Mouse (Mus musculus): ENCODE measurements around the gene Ddb2. TPM values are rescaled to one million over a fixed set of nuclear protein-coding genes. Genes with fewer than 3 reads are reported as not detected.

The Ddb2 gene
- polyA plus RNA-seq (2015; fragmentation: Nextera tagmentation; extraction: Ambion mirVana), result 16.2 and 20.6 TPM in 2 replicates

DNA sequence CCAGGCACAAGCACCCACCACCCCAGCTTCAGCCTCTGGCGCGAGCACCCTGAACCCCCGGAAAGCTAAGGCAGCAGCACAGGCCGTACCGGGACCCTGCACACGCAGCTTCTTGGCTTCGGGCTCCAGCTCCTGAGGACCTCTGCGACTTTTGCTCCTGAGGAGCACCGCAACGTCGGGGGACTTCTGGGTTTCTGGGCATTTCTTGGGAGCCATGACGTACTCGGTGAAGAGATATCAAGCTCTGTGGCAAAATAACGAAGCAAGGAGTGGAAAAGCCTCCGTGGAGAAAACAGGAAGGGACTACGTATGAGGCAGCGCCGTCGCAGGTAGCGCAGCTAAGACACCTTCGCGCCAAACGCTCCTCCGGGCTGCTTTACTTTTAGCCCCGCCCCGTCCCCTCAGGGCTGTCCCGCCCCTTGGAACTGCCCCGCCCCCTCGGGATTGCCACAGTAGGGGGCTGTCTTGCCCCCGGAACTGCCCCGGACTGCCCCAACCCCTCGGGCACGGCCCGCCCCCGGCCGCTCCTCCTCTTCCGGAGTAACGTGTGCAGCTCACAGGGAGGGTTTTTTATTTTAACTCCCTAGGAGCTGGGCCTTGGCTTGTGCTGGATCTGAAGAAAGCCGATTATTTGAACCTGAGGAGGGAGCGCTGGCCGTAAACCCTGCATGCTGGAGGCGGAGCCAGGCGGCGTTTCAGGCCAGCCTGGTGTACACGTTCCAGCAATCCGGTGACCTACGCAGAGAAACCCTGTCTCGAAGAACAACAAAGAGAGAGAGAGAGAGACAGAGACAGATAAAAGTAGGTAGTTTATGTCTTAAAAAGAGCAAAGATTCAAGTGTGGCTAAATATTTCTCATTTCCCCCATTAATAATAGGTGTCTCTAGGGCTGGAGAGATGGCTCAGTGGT is at the start of gene Ddb2:
Gene Ddb2, minus strand, starts transcription at position 382 of the 910 bp plus-strand sequence.
- H3K27ac ChIP-seq (ENCODE audit: low read length), result peak within 1 kb of the TSS; percentile 97
- H3K9ac ChIP-seq (replicated peaks; ENCODE audit: low read length), result peak within 1 kb of the TSS; percentile 76

DNA sequence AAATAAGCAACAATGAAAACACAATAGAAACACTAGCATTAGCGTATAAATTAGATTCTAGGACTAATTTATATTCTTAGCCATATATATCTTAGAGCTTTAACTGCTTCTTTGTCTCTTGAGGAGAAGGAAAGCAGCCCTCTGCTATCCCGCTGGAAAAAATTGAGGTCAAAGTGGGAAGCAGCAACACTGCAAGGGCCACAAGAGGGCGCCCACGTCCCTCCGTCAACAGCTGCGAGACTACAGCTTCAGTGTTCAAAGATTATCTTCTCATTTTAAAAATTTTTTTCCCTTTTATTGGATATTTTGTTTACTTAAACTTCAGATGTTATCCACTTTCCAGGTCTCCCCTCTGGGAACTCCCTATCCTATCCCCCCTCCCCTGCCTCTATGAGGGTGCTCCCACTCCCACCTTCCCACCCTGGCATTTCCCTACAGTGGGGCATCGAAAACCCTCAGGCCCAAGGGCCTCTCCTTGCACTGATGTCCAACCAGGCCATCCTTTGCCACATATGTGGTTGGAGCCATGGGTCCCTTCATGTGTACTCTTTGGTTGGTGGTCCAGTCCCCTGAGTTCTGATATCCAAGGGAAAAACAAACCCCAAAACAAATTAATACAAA is 49.2 kb upstream of the Ddb2 start:
- ATAC-seq (ENCODE audit: low FRiP score, low TSS enrichment), result no peak
- Histone ChIP-seq H3K9ac (replicated peaks; ENCODE audit: low read length) (no peak overlapping the region), H3K4me1 (ENCODE audit: insufficient read depth, low read length) (peaks cover 5% of the 10 kb centered on the region; the same call in 1 of the 2 replicates), H3K4me3 (ENCODE audit: low read length) (no peak overlapping the region), H3K27me3 (ENCODE audit: insufficient read depth, low read length) (no peaks in the 10 kb centered on the region), H3K36me3 (ENCODE audit: insufficient read depth, low read length) (no peaks in the 10 kb centered on the region), H3K4me2 (replicated peaks; ENCODE audit: low read depth, low read length) (no peak overlapping the region), H3K27ac (ENCODE audit: low read length) (no peak overlapping the region), H3K9me3 (ENCODE audit: low read length) (no peaks in the 10 kb centered on the region)
- 15% methylated on average over 7 of the region's 7 CpGs for WGBS

More for the DNA sequence above, at the start of gene Ddb2:
- ATAC-seq (ENCODE audit: low FRiP score, low TSS enrichment), result peak; percentile 99
- no peaks in the 10 kb centered on the region for H3K9me3 ChIP-seq (ENCODE audit: low read length)
- no peaks in the 10 kb centered on the region for H3K36me3 ChIP-seq (ENCODE audit: insufficient read depth, low read length)
- H3K4me1 ChIP-seq (ENCODE audit: insufficient read depth, low read length), result peaks cover 4% of the 10 kb centered on the region; the same call in 1 of the 2 replicates
- H3K4me2 ChIP-seq (replicated peaks; ENCODE audit: low read depth, low read length), result peak within 1 kb of the TSS; percentile 91
- H3K4me3 ChIP-seq (ENCODE audit: low read length), result peak within 1 kb of the TSS; percentile 52
- H3K27me3 ChIP-seq (ENCODE audit: insufficient read depth, low read length), result no peaks in the 10 kb centered on the region
- under 1% methylated on average over 48 of the region's 48 CpGs for WGBS

DNA sequence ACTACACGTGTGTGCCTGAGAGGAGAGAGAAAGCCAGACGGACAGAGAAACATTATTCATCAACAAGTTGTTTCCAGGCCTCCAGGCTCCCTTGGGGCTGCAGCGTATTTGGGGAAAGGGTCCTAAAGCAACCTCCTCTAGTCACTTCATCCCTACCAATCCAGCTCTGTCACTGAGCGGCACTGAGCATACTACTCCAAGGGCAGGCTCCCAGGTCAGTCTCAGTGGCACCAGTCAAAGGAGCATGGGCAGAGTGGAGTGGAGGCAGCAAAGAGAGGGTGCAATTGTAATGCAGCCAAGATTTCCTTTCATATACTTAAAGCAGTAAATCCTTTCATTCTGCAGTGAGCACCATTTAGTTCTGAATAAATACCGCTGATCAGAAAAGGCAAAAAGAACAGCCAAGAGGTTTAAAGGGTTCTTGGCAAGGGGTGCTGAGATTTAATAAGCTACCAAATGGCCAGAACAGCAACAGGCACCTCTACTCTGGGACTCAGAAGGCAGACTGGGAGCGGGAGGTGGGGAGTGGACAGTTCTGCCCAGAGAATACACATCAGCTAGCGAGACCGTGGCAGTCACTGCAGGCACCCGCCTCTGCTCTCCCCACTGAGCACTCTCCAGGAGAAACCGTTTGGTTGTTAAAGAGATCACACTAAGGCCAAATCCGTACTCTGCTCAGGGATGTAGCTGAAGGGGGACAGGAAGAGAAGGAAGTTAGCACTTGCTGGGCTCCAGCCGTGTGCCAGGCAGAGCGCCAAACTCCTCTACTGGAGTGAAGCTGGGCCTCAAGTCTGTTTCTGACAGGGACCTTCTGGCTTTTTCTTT is 47.8 kb upstream of the Ddb2 start:
- Histone ChIP-seq H3K9ac (replicated peaks; ENCODE audit: low read length) (no peak overlapping the region), H3K4me3 (ENCODE audit: low read length) (no peak overlapping the region), H3K27me3 (ENCODE audit: insufficient read depth, low read length) (no peaks in the 10 kb centered on the region), H3K36me3 (ENCODE audit: insufficient read depth, low read length) (no peaks in the 10 kb centered on the region), H3K4me2 (replicated peaks; ENCODE audit: low read depth, low read length) (no peak overlapping the region), H3K27ac (ENCODE audit: low read length) (no peak overlapping the region), H3K9me3 (ENCODE audit: low read length) (no peaks in the 10 kb centered on the region), H3K4me1 (ENCODE audit: insufficient read depth, low read length) (peaks cover 5% of the 10 kb centered on the region; the same call in 1 of the 2 replicates)
- ATAC-seq (ENCODE audit: low FRiP score, low TSS enrichment), result no peak
- WGBS, result 59% methylated on average over 13 of the region's 13 CpGs

DNA sequence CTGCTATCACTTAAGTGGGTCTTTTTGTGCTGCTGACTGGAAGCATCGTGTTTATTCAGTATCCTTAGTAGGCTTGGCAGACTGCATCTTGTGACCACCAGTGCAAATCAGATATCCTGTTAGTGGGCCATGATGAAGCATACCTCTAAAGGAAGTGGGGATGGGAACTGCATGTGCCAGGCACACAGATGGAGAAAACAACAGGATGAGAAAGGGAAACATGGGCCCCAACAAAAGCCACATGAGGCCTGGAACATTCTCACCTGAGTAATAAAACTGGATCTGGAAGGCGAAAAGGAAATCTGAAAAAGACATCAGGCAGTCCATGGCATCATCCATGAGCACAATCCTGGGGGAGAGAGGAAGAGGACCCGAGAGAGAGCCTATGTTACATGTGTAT is 47.2 kb upstream of the Ddb2 start:
- H3K27ac ChIP-seq (ENCODE audit: low read length), result no peak overlapping the region
- 75% methylated on average over 3 of the region's 3 CpGs for WGBS

DNA sequence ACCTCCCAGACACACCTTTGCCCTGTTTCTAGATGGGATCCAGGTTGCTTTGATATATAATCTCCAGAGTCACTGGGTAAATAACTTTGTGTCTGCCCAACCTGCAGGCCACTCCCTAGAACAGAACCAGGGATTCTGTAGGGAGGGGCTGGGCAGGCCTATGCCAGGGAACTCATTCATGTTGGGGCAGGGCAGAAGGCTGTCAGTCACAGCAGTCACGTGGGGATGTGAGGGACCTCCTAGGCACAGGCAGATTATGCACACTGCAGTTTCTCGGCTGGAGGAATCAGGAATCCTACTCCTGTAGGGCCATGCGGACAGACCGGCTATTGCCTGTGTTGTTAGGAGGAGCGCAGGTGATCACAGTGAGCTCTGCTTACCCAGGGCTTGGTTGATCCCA is 44.6 kb upstream of the Ddb2 start:
- Histone ChIP-seq H3K27me3 (ENCODE audit: insufficient read depth, low read length) (no peaks in the 10 kb centered on the region), H3K4me1 (ENCODE audit: insufficient read depth, low read length) (peaks cover 5% of the 10 kb centered on the region; the same call in 1 of the 2 replicates), H3K4me3 (ENCODE audit: low read length) (no peak overlapping the region), H3K9me3 (ENCODE audit: low read length) (no peaks in the 10 kb centered on the region), H3K4me2 (replicated peaks; ENCODE audit: low read depth, low read length) (no peak overlapping the region), H3K9ac (replicated peaks; ENCODE audit: low read length) (no peak overlapping the region; the same call in 1 of the 2 replicates), H3K36me3 (ENCODE audit: insufficient read depth, low read length) (peaks cover 12% of the 10 kb centered on the region; the same call in 1 of the 2 replicates), H3K27ac (ENCODE audit: low read length) (no peak overlapping the region)
- peak; percentile 55 for ATAC-seq (ENCODE audit: low FRiP score, low TSS enrichment)
- 42% methylated on average over 5 of the region's 5 CpGs for WGBS

More for the DNA sequence above, 47.2 kb upstream of the Ddb2 start:
- Histone ChIP-seq H3K4me2 (replicated peaks; ENCODE audit: low read depth, low read length) (no peak overlapping the region), H3K4me1 (ENCODE audit: insufficient read depth, low read length) (peaks cover 5% of the 10 kb centered on the region; the same call in 1 of the 2 replicates), H3K4me3 (ENCODE audit: low read length) (no peak overlapping the region), H3K9me3 (ENCODE audit: low read length) (no peaks in the 10 kb centered on the region), H3K27me3 (ENCODE audit: insufficient read depth, low read length) (no peaks in the 10 kb centered on the region), H3K9ac (replicated peaks; ENCODE audit: low read length) (no peak overlapping the region), H3K36me3 (ENCODE audit: insufficient read depth, low read length) (no peaks in the 10 kb centered on the region)
- ATAC-seq (ENCODE audit: low FRiP score, low TSS enrichment), result no peak

DNA sequence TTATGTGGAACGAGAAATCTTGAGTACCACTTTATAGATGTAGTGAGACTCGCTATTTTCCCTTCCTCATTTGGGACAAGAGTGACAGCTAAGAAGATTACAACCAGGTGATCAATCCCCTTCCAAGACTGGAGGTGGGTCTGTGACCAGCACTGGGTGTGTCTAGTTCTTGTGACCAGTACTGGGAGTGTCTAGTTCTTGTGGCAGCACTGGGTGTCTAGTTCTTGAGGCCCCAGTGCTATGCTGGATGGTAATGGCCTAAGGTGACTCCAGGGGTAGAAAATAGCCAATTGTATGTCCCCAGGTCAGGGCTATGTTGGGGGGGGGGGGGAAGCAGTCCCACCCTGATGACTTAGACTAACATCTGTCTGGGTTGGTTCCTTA is 42.6 kb upstream of the Ddb2 start:
- peaks cover 5% of the 10 kb centered on the region; the same call in 1 of the 2 replicates for H3K4me1 ChIP-seq (ENCODE audit: insufficient read depth, low read length)
- no peak overlapping the region for H3K27ac ChIP-seq (ENCODE audit: low read length)
- H3K4me3 ChIP-seq (ENCODE audit: low read length), result no peak overlapping the region
- H3K9ac ChIP-seq (replicated peaks; ENCODE audit: low read length), result no peak overlapping the region
- no peaks in the 10 kb centered on the region for H3K27me3 ChIP-seq (ENCODE audit: insufficient read depth, low read length)
- no peaks in the 10 kb centered on the region for H3K9me3 ChIP-seq (ENCODE audit: low read length)
- H3K4me2 ChIP-seq (replicated peaks; ENCODE audit: low read depth, low read length), result no peak overlapping the region
- 0 out of 2 replicates have a peak, but pooled peaks have one; percentile 20 for ATAC-seq (ENCODE audit: low FRiP score, low TSS enrichment)
- peaks cover 27% of the 10 kb centered on the region for H3K36me3 ChIP-seq (ENCODE audit: insufficient read depth, low read length)
- WGBS, result 72% methylated on average over 2 of the region's 2 CpGs

DNA sequence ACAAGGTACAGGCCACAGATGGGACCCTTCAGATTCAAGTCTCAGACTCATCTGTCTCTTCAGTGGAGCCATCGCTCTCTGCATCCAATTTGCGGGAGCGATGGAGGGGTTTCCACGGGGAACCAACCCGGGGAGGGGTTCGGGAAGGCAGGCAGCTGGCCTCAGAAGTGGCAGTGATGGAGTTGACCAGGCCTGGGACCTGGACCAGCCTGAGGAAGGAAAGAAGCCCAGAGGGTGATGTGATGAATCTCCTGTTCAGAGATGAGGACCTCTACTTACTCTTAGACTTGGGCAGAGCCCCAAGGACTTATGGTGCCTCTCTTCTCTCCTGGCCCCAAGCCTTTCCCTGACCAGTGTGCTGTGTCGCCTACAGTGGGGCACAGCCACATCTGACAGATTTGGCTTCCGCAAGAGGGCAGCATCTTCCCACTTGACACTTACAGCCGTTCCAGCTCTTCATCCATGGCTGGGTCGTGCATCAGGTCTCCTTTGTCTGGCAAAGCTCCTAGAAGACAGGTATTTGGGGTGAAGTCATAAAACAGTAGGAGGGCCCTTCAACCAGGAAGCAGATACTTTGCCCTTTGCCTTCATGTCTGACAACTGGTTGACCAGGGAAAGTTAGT is 42.1 kb upstream of the Ddb2 start:
- no peak overlapping the region for H3K4me3 ChIP-seq (ENCODE audit: low read length)
- peaks cover 32% of the 10 kb centered on the region for H3K36me3 ChIP-seq (ENCODE audit: insufficient read depth, low read length)
- ATAC-seq (ENCODE audit: low FRiP score, low TSS enrichment), result peak; percentile 68
- WGBS, result 38% methylated on average over 10 of the region's 10 CpGs
- no peak overlapping the region for H3K4me2 ChIP-seq (replicated peaks; ENCODE audit: low read depth, low read length)
- no peak overlapping the region for H3K27ac ChIP-seq (ENCODE audit: low read length)
- peaks cover 5% of the 10 kb centered on the region; the same call in 1 of the 2 replicates for H3K4me1 ChIP-seq (ENCODE audit: insufficient read depth, low read length)
- no peak overlapping the region for H3K9ac ChIP-seq (replicated peaks; ENCODE audit: low read length)
- H3K9me3 ChIP-seq (ENCODE audit: low read length), result no peaks in the 10 kb centered on the region
- no peaks in the 10 kb centered on the region for H3K27me3 ChIP-seq (ENCODE audit: insufficient read depth, low read length)

DNA sequence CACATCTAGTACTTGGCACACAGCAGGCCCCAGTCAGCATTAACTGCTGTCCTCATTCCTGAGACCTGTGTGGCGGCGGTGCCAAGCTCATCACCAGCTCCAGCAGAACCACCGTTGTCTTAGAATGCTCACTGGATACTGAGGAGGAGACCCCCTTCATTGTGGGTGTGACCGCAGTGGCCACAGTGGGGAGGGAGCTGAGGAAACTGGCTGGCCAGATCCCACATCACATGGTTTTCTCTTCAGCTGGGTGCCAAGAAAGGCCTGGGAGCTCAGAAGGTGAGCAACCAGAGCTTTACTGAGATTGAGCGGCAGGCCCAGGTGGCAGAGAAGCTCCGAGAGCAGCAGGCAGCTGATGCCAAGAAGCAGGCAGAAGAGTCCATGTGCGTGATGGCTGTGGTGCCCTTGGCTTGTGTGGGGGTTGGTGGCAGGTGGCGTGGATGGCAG is 32.9 kb upstream of the Ddb2 start:
- H3K9me3 ChIP-seq (ENCODE audit: low read length), result no peaks in the 10 kb centered on the region
- 96% methylated on average over 8 of the region's 8 CpGs for WGBS
- no peak for ATAC-seq (ENCODE audit: low FRiP score, low TSS enrichment)

DNA sequence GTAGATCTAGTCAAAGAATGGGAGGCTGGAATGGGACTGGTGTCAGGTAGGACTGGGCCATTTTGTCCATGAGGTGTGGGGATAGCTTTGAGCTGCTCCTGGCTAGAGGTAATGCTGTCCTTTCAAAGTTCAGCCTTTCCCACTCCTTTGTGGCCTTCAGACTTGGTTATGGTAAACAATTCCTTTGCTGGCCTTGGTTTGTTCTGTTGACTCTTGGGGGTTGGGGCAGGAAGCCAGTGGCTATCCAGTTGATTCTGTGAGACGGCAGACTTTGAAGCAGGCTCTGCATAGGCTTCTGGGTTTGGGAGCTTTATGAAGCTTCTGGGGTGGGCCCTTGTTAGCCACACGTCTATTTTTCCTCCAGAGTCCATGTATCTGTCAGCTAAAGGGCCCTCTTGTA is 31.9 kb upstream of the Ddb2 start:
- 81% methylated on average over 2 of the region's 2 CpGs for WGBS
- H3K27me3 ChIP-seq (ENCODE audit: insufficient read depth, low read length), result no peaks in the 10 kb centered on the region
- H3K4me1 ChIP-seq (ENCODE audit: insufficient read depth, low read length), result peaks cover 19% of the 10 kb centered on the region
- H3K36me3 ChIP-seq (ENCODE audit: insufficient read depth, low read length), result peaks cover 67% of the 10 kb centered on the region
- ATAC-seq (ENCODE audit: low FRiP score, low TSS enrichment), result no peak
- H3K27ac ChIP-seq (ENCODE audit: low read length), result no peak overlapping the region
- no peak overlapping the region for H3K4me2 ChIP-seq (replicated peaks; ENCODE audit: low read depth, low read length)
- H3K9me3 ChIP-seq (ENCODE audit: low read length), result no peaks in the 10 kb centered on the region
- no peak overlapping the region for H3K9ac ChIP-seq (replicated peaks; ENCODE audit: low read length)
- no peak overlapping the region for H3K4me3 ChIP-seq (ENCODE audit: low read length)

More for the DNA sequence above, 32.9 kb upstream of the Ddb2 start:
- Histone ChIP-seq H3K4me1 (ENCODE audit: insufficient read depth, low read length) (peaks cover 9% of the 10 kb centered on the region), H3K4me3 (ENCODE audit: low read length) (no peak overlapping the region), H3K27me3 (ENCODE audit: insufficient read depth, low read length) (no peaks in the 10 kb centered on the region), H3K36me3 (ENCODE audit: insufficient read depth, low read length) (peaks cover 77% of the 10 kb centered on the region), H3K4me2 (replicated peaks; ENCODE audit: low read depth, low read length) (no peak overlapping the region), H3K9ac (replicated peaks; ENCODE audit: low read length) (no peak overlapping the region), H3K27ac (ENCODE audit: low read length) (no peak overlapping the region)
